Mouse (Mus musculus): ENCODE data around the gene 9930111J21Rik2.
"Not testable (repeated sequence)": the region's sequence is repeated elsewhere in the genome, so short reads cannot be mapped to it uniquely, and the experiment has no call there.

The 9930111J21Rik2 gene

DNA sequence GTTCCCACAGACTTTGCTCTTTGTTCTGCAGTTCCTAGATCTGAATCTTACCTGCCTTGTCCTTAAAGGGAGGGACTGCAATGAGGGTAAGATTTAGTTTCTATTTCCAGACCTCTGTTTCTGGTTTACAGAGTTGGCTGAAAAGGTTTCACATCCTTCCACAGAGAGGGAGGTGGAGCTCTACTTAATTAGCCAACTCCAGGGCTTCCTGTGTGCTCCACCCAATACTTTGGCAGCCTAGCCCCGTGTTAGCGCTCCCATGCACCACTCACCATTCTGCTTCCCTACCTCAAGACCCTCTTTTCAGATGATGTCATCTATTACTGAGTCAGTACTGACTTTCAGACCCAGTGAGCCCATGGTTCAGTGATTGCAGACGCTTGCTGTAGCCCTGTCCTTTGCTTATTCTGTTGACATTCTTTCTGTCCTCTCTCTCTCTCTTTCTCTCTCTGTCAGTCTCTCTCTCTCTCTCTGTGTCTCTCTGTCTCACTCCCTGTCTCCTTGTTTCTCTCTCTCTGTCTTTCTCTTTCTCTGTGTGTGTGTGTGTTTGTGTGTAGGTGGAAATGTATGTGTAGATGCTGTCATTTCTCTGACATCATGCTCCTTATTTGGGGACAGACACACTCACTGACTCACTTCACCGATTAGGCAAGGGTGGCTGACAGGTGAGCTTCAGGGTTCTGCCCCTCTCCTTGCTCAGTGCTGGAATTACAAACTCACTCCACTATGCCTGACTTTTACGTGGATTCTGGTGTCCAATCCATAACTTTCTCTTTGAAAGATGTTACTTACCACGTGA lies at the start of gene 9930111J21Rik2:
9930111J21Rik2 (minus strand) TSS at position 150 of the 799 bp plus-strand sequence.
- DNase-seq (ENCODE audit: low spot score in 2 of 2): not testable (repeated sequence)

DNA sequence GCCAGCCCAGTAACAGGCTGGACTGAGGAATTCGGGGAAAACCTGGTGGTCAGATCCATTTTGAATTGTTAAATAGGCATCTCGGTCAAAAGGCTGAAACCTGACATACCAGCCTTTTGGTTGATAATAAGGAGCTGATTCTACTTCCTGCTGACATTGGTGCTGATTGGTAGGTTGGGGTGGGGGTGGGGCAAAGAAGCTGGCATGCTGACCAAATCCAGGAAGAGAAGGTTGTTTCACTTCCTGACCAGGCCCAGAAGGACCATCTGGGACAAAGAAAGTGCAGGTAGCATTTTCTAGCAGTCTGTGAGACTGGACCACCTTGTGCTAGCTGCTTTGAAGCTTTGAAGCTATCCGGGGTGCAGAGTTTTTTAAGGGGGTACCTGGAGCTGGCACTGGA lies 49.4 kb upstream of the 9930111J21Rik2 start:
- DNase-seq (ENCODE audit: low spot score in 2 of 2): no peak

DNA sequence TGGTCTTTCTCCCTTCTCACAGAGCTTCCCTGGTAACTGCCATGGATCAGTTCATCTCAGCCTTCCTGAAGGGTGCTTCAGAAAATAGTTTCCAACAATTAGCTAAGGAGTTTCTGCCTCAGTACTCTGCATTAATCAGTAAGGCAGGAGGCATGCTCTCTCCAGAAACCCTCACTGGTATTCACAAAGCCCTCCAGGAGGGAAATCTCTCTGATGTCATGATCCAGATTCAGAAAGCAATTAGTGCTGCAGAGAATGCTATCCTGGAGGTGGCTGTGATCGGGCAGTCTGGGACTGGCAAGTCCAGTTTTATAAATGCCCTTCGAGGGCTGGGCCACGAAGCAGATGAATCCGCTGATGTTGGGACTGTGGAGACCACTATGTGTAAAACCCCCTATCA lies 44.3 kb upstream of the 9930111J21Rik2 start:
- no peak for DNase-seq (ENCODE audit: low spot score in 2 of 2)

DNA sequence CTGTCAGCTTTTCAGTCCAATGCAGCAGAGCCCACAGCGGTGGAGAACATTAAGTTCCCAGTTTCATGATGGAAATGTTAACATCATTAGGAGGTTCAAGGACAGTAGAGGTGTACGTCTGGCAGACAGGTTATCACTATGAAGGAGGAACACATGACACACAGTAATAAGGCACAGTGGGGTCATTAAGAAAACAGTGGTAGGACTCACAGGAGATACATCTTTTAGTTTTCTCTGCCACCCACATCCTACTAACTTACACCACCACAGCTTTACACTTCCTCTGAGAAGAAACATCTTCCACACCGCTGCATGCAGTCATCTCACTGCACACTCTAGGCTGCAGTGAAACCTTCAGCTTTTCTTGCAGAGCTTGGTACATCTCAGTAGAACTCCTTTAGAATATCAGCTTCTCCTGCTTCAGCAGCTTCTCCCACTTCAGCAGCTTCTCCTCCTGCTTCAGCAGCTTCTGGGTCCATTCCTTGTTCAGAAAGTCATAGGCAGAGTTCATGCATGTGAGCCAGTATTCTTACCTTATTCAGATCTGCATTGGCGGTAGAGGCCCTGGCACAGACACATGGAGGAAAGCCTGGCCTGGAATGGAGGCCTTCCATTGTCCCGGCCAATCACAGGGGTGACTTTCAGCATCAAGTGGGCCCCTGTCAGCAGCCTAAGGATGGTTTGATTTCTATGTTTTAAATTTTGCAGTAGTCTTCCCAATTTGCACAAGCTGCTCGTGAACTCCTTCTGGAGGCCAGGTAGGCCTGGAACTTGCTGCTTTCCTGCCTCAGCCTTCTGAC lies 43.0 kb upstream of the 9930111J21Rik2 start:
- DNase-seq (ENCODE audit: low spot score in 2 of 2): no peak

DNA sequence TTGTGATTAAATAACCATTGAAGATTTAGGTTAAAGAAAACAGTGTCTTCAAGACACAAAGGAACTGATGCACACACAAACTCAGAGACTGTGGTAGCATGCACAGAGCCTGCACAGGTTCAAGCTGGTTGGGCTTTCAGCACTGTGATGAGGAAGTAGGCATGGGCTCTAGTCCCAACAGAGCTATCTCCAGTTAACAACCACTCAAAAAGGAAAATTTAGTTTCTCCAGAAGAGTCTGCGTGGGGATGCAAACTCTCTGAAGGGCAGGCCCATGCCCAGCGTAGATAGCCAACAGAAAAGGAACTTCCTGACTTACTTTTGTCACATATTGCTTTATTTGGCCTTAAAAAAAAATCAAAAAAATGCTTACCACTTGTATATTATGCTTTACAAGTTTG lies 41.7 kb upstream of the 9930111J21Rik2 start:
- no peak for DNase-seq (ENCODE audit: low spot score in 2 of 2)

DNA sequence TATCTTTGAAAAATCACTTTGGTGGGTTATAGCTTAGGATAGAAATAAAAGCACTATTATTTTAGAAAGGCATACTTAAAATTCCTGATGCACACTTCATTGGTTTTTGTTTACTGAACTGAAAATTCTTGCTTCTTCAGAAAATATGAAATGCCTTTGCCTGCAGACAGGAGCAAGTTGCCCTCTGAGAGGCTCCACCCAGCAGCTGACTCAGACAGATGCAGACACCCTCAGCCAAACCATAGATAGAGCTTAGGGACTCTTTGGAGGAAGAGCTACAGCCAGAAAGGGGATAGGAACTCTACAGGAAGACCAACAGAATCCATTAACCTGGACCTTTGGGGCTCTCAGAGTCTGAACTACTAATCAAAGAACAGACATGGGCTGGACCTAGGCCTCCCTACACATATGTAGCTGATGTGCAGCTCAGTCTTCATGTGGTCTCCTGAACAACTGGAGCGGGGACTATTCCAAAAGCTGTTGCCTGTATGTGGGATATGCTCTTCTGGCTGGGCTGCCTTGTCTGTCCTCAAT lies 41.1 kb upstream of the 9930111J21Rik2 start:
- no peak for DNase-seq (ENCODE audit: low spot score in 2 of 2)

DNA sequence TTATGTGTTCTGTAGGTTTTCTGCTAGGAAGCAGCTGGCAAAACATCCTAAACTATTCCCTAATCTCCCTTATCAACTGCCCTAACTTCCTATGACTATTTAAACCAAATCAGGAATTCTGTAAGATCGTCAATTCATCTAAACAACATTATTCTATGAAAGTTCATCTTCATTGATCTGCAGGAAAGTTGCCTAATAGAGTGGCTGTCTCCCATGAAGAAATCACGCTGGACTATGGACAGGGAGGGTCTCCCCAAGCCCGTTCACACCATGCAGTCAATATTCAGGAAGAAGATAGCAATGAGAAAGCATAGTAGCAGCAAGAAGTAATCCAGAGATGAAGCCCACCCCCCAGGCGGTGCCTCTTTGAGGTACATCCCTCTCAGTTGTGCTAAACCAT lies 40.1 kb upstream of the 9930111J21Rik2 start:
- DNase-seq (ENCODE audit: low spot score in 2 of 2): no peak

DNA sequence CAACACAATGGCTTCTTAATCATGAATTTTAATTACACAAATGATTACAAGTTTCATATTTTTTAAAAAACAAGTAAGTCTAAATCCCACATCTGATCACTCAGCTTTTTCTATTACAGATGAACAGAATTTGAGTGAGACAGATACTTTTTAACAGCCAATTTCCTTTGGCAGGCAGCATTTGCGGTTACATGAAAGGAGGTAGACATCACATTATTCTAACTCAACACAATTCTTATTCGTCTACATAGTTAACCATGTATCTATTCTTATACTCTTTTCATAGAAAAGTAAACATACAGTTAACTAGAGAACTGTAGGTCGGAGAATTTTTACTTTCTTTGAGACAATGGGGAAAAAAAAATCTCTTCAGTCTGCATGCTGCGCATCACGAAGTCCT lies 39.5 kb upstream of the 9930111J21Rik2 start:
- no peak for DNase-seq (ENCODE audit: low spot score in 2 of 2)

DNA sequence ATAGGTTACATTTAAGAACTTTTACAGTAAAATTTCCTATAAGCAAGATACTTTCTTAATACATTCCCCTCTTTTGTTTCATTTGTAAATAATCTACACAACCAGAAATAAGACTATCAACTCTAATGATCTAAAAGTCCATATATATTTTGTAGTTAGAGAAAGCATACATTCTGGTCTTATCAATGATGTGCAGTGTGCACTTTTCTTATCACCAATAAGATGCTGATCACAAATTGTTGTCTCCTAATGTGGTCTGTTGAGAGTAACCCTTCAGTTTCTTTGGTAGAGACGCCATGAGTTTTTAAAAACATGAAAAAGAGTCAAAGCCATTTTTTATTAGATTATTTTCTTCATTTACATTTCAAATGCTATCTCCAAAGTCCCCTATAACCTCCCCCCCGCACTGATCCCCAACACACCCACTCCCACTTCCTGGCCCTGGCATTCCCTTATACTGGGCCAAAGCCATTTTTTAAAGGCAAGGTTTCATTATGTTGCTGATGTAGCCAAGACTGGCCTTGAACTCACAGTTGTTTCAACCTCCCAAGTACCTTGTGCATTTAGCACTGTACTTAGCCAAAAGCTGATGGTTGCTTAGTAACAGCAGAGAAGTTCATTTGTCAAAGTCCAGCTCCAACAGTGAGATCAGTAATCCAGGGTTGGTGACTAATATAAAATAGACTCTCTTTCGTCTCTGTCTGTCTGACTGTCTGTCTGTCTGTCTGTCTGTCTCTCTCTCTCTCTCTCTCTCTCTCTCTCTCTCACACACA lies 38.9 kb upstream of the 9930111J21Rik2 start:
- DNase-seq (ENCODE audit: low spot score in 2 of 2): no peak

DNA sequence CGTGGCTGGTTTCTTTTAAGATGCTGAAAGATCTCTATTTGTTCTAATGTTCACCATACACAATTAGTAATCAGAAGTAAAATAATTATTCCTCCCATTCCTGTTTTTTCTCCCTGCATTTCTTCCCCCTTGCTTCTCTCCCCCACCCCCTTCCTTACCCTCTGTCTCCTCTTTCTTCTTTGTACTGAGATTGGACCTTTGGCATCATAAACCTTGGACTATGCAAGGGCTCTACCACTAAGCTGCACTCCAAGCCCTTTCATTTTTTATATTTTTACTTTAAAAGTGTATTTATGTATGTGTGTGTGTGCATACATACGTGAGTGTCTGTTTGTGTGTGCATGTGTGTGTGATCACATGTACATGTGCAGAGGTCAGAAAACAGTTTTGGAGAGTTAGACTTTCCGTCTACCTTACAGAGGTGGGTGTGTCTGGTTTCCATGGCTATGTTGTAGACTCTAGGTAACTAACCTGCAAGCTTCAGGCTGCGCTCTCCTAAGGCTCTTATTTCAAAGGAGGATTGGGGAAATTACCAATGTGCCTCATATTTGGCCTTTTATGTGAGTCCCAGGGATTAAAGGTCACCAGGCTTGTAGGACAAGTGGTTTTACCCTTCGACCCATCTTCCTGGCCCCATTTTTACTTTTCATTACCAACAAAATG lies 38.1 kb upstream of the 9930111J21Rik2 start:
- no peak for DNase-seq (ENCODE audit: low spot score in 2 of 2)

DNA sequence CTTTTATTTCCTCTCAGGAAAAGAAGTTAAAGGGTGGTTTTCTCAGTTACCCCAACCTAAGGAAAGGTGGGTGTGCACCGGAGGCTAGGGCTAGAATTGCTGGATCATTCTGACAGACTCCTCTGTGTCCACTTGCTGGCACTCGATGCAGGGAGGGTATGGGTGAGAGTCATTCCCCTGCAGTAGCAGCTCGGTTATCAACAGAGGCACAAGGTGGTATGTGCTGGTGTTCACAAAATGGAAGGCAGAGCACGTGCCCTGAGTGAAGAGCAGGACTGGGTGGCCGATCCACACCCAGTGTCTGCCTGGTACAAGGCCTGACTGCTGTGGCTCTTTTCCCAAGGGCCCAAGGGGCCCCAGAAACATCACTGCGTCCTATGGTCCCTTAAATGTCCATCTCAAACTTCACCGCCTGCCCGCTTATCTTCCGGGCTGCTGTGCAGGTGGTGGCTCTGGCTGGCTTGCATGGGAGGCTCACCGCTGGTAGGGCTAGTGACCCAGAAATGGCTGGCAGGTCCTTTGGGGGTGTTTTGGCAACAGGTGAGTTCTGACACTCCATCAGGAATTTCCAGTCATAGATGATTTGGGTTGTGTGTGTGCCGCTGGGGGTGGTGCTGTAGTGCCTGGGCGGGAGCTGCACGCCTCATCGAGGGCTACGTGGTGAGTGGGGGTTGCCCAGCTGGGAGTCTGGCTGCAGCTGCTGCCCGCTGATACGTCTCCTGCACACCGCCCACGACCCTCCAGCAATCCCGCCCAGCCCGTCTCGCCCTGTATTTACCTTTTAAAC lies 37.0 kb upstream of the 9930111J21Rik2 start:
- DNase-seq (ENCODE audit: low spot score in 2 of 2): no peak

DNA sequence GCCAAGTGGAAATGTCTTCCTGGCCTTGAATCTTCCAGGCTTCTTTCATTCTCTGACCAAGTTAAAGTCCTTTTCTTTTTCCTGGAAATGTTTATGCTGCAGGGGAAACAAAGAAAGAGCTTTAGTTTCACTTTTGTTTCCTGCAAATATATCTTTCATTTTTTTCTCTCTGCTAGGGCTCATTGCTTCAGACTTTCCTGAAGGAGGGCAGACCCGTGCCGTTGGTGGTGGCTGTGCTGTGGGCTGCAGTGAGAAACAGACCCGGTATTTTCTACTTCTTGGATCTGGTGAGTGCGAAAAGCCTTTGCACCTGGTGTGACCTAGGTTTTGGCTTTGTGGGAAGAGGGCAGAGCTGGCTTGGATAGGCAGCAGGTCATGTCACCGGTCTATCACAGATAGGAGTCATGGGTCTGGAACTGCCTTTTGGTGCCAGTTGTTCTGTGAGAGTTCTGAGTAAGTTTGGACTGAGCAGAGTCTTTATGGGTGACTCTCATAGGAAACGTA lies 35.9 kb upstream of the 9930111J21Rik2 start:
- no peak for DNase-seq (ENCODE audit: low spot score in 2 of 2)

DNA sequence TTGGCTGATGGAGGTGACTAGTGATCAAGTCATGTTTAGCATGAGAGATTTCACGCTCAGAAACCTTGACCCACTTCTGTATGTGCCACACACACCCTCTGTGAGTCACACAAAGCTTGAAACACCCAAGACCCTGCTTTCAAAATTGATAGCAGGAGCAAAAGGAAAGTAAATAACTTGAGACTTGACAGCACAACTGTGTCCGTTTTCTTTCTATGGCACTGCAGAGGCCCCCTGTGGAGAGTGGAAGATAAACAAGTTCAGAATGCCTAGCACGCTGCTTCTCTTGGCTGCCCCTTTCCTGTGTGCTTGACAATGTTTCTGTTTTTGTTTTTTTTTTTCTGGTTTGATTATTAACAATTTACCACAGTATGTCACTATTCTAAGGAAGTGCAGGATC lies 33.8 kb upstream of the 9930111J21Rik2 start:
- no peak for DNase-seq (ENCODE audit: low spot score in 2 of 2)

DNA sequence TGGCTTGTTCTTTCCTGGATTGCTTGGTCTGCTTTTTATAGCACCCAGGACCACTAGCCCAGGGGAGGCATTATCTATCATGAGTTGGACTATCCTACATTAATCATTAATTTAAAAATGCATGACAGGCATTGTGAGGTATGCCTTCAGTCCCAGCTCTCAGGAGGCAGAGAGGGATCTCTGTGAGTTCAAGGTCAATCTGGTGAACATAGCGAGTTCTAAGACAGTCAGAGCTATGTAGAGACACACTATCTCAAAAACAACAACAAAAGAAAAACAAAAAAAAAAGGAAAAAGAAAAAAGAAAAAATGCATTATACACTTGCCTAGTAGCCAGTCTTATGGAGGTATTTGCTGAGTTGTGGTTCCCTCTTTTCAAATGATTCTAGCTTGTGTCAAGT lies 33.3 kb upstream of the 9930111J21Rik2 start:
- DNase-seq (ENCODE audit: low spot score in 2 of 2): no peak

DNA sequence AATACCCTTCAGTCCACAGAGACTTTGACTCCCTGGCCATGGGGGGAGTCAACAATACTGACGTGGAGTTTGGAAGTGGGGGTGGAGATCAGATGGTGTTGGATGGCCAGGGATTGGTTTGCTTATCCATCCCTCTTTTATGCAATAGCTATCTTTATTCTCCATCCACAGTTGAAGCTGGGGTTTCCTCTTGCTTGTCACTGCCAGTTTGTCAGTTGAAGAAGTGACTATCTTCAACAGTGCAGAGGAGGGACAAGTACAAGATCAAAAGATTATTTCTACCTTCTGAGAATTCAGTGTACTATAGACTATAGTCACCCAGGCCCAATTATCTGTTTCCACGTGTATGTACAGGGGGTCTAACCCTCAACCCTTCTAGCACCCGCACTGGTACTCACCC lies 32.8 kb upstream of the 9930111J21Rik2 start:
- DNase-seq (ENCODE audit: low spot score in 2 of 2): no peak

DNA sequence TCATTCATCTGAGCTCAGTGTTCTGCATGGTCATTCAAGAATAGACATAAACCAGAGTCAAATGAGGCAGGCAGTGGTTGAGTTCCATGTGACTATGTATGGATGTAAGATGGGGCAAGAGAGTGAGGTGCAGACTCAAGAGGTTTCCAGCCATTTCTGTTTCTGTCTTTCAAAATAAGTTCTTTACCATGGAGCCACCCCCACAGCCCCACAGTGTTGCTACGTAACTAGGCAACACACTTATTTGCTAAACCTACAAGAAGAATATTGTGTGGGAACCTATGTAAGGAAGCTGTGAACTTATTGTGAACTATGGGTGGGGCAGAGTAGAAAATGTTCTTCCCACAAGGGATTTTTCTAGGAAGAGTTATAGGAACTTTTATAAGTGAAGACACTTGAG lies 32.1 kb upstream of the 9930111J21Rik2 start:
- peak in 1 of 2 experiments; percentile 28 for DNase-seq (ENCODE audit: low spot score in 2 of 2)

DNA sequence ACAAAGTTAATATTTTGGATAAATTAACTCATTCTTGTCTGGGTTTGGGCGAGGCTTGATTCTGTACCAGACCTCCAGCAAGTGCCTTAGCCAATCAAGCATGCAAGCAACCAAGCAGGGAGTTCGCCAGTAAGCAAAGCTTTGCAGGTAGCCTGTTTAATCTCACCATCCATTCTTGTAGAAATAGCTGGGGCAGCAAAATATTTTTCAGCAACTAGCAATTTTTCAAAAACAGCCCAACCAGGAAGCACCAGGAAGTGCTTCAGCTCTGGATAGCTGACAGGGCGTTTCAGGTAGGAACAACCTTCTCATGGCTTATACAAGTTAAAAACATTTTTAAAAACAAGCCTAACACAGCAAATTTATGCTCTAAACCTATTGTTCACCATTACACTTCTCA lies 30.8 kb upstream of the 9930111J21Rik2 start:
- DNase-seq (ENCODE audit: low spot score in 2 of 2): no peak

DNA sequence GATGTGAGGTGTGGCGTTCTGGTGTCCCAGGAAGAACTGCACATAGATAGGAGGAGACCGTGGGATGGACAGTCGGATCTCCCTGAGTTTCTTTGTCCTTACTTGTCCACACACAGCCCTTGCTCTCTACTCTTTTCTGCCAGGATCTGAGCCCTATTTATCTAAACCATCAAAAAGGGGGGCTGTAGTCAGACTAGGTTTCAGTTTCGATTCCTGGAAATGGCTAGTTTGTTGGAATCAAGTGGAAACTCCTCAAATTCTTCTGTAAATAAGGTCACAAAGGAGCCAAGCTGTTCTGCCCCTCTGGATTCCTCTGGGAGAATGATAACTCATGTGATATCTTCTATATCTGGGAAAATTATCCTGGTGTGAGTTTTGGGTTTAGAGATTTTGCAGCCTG lies 30.3 kb upstream of the 9930111J21Rik2 start:
- DNase-seq (ENCODE audit: low spot score in 2 of 2): no peak

DNA sequence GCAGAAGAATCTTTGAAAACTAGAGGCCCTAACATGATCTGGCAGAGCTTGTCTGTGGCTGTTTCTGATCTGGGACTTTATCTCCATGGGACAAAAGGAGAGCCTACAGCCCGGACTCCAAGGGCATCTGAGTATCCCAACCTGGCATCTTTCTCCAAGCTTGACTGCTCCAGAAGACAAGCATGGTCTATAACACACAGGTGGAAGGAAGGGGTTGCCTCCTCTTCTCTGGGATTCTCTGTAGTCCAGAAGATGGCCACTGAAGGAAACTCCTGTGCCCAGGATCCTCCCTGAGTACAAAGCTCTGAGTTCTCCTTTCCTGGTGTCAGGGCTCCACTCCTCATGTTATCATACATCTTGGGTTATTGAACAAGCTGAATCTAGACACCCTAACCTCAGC lies 29.6 kb upstream of the 9930111J21Rik2 start:
- DNase-seq (ENCODE audit: low spot score in 2 of 2): no peak

DNA sequence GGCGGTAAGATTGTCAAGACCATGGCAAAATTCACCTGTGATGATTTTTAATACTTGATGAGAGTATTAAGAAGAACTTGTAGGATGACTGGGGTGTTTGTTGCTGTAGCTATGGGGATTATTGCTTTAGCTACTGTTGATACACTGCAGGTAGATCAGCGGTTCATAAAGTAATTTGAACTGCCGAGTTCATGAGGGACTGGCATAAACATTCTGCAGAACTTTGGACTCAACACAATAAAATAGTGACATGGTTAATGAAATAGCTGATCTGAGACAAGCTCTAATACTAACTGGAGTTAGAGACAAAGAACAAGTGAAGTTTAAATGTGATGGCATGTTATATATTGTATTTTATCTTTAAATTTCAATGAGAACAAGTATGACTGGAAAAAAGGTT lies 27.7 kb upstream of the 9930111J21Rik2 start:
- DNase-seq (ENCODE audit: low spot score in 2 of 2): no peak

DNA sequence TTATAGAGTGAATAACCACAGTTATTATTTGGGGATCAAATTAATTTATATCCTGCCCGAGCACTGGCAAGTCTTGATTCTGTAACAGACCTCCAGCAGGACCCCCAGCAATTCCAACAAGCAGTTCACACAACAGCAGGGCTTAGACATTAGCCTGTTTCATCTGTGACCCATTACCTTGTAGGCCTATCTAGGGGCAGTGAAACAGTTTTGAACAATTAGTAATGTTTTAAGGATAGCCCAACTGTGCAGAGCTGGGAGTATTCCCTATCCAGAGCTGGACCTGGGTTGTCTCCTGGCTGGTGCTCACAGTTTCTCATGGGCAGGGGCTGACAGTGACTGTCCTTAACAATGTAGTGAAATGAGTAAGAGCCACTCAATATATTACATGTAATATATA lies 26.0 kb upstream of the 9930111J21Rik2 start:
- DNase-seq (ENCODE audit: low spot score in 2 of 2): no peak
